Mouse (Mus musculus) limb, embryonic 15.5 days (tissue): ENCODE data around the gene Slc8a3. TPM values are rescaled to one million over a fixed set of nuclear protein-coding genes. Genes with fewer than 3 reads are reported as not detected.
"Not testable (repeated sequence)": the region's sequence is repeated elsewhere in the genome, so short reads cannot be mapped to it uniquely, and the experiment has no call there.

Experiments used
- ATAC-seq: fragments of 200-750 bp; cut with Nextera tagmentation; 2 replicates; pipeline ENCODE4 v1.8.0; 2017; ENCODE audit warnings: low read depth, moderate TSS enrichment; ENCODE audit not compliant: insufficient number of reproducible peaks, low FRiP score, low TSS enrichment
- H3K27ac ChIP-seq: fragments of 300-500 bp; sonication (generic); 2 replicates; pipeline ENCODE4 v1.5.1; 2015; ENCODE audit warnings: moderate library complexity, mild to moderate bottlenecking, inconsistent platforms
- H3K27me3 ChIP-seq: fragments of 300-500 bp; sonication (generic); 2 replicates; pipeline ENCODE4 v1.6.1; 2015; ENCODE audit warnings: inconsistent platforms
- H3K36me3 ChIP-seq: fragments of 300-500 bp; sonication (generic); 2 replicates; pipeline ENCODE4 v1.6.1; 2015; ENCODE audit warnings: inconsistent platforms
- H3K4me1 ChIP-seq: fragments of 300-500 bp; sonication (generic); 2 replicates; pipeline ENCODE4 v1.6.1; 2015; ENCODE audit warnings: inconsistent platforms
- H3K4me2 ChIP-seq: fragments of 300-500 bp; sonication (generic); 2 replicates; pipeline ENCODE4 v1.6.1; 2015; ENCODE audit warnings: mild to moderate bottlenecking, inconsistent platforms
- H3K4me3 ChIP-seq: fragments of 300-500 bp; sonication (generic); 2 replicates; pipeline ENCODE4 v1.5.1; 2015; ENCODE audit warnings: mild to moderate bottlenecking, inconsistent platforms
- H3K9ac ChIP-seq: fragments of 300-500 bp; sonication (generic); 2 replicates; pipeline ENCODE4 v1.6.1; 2015; ENCODE audit warnings: inconsistent platforms
- H3K9me3 ChIP-seq: fragments of 300-500 bp; sonication (generic); 2 replicates; pipeline ENCODE4 v1.6.1; 2016; ENCODE audit warnings: inconsistent platforms
- WGBS: fragments of 180-500 bp; shearing (Covaris S2); methylation state at CpG from one replicate; pipeline ENCODE4 v1.1.7; 2015; 5-methylcytosine and 5-hydroxymethylcytosine counted together
- polyA plus RNA-seq: library from polyadenylated mRNA; unstranded; fragments of >200 nt; fragmentation: Nextera tagmentation; extraction: Ambion mirVana; gene quantifications from 2 replicates; pipeline ENCODE4 v1.2.1, GENCODE M21; 2015

The Slc8a3 gene
- 2.9 and 3.5 TPM in 2 replicates for polyA plus RNA-seq

- peaks cover 18% of the 10 kb centered on the region for H3K4me1 ChIP-seq
Measured at GRCm38 (mm10) chr12:81332875-81333421, at the start of gene Slc8a3. Gene Slc8a3 (minus strand): TSS chr12:81333180.

GRCm38 (mm10) chr12:81379364-81379763, 46.4 kb upstream of the Slc8a3 start, which contains the start of gene Gm4787:
Gene Gm4787 (minus strand): TSS chr12:81379464.
- H3K36me3 ChIP-seq, H3K4me3 ChIP-seq, H3K27ac ChIP-seq, ATAC-seq, H3K9ac ChIP-seq, H3K4me1 ChIP-seq, H3K9me3 ChIP-seq, H3K4me2 ChIP-seq, H3K27me3 ChIP-seq: not testable (repeated sequence)
- WGBS, result 84% methylated on average over 1 of the region's 1 CpGs

More at GRCm38 (mm10) chr12:81332875-81333421, at the start of gene Slc8a3:
- H3K36me3 ChIP-seq, result no peaks in the 10 kb centered on the region
- H3K4me3 ChIP-seq, result peak within 1 kb of the TSS; percentile 57
- no peak; the same call in 1 of the 2 replicates for ATAC-seq
- no peaks in the 10 kb centered on the region for H3K9me3 ChIP-seq
- H3K27ac ChIP-seq, result peak within 1 kb of the TSS; percentile 43; the same call in 1 of the 2 replicates
- H3K4me2 ChIP-seq, result peak within 1 kb of the TSS; percentile 99
- peak within 1 kb of the TSS; percentile 65 for H3K9ac ChIP-seq
- peaks cover 35% of the 10 kb centered on the region for H3K27me3 ChIP-seq
- under 1% methylated on average over 47 of the region's 47 CpGs for WGBS

- no peak overlapping the region for H3K27ac ChIP-seq
- WGBS, result 66% methylated on average over 5 of the region's 5 CpGs
- no peak overlapping the region for H3K4me2 ChIP-seq
- H3K9ac ChIP-seq, result no peak overlapping the region
- no peak for ATAC-seq
- H3K9me3 ChIP-seq, result no peaks in the 10 kb centered on the region
- H3K36me3 ChIP-seq, result no peaks in the 10 kb centered on the region
- peaks cover 35% of the 10 kb centered on the region for H3K27me3 ChIP-seq
- peak overlapping the region; percentile 57; the same call in 1 of the 2 replicates for H3K4me3 ChIP-seq
- peaks cover 18% of the 10 kb centered on the region for H3K4me1 ChIP-seq
Measured at GRCm38 (mm10) chr12:81333841-81334240, 861 bp upstream of the Slc8a3 start.

- peaks cover 18% of the 10 kb centered on the region for H3K4me1 ChIP-seq
- H3K4me2 ChIP-seq, result peak overlapping the region; percentile 99
- peak overlapping the region; percentile 65 for H3K9ac ChIP-seq
- H3K4me3 ChIP-seq, result peak overlapping the region; percentile 57
- peaks cover 35% of the 10 kb centered on the region for H3K27me3 ChIP-seq
- no peaks in the 10 kb centered on the region for H3K9me3 ChIP-seq
- under 1% methylated on average over 54 of the region's 54 CpGs for WGBS
- H3K36me3 ChIP-seq, result no peaks in the 10 kb centered on the region
- H3K27ac ChIP-seq, result peak overlapping the region; percentile 43; the same call in 1 of the 2 replicates
- ATAC-seq, result 0 out of 2 replicates have a peak, but pooled peaks have one; percentile 13
Measured at GRCm38 (mm10) chr12:81331937-81332874, 774 bp downstream of the Slc8a3 start.

- no peak overlapping the region for H3K9ac ChIP-seq
- WGBS, result 32% methylated on average over 5 of the region's 5 CpGs
- no peak overlapping the region for H3K4me3 ChIP-seq
- H3K4me1 ChIP-seq, result peaks cover 18% of the 10 kb centered on the region
- no peaks in the 10 kb centered on the region for H3K9me3 ChIP-seq
- no peak for ATAC-seq
- peak overlapping the region; percentile 99 for H3K4me2 ChIP-seq
- peaks cover 35% of the 10 kb centered on the region for H3K27me3 ChIP-seq
- H3K36me3 ChIP-seq, result no peaks in the 10 kb centered on the region
- no peak overlapping the region for H3K27ac ChIP-seq
Measured at GRCm38 (mm10) chr12:81331046-81331638, 1.8 kb downstream of the Slc8a3 start.

GRCm38 (mm10) chr12:81324991-81325390, 8.0 kb downstream of the Slc8a3 start:
- no peaks in the 10 kb centered on the region for H3K36me3 ChIP-seq
- H3K27me3 ChIP-seq, result no peaks in the 10 kb centered on the region
- no peak overlapping the region for H3K4me2 ChIP-seq
- no peak overlapping the region for H3K9ac ChIP-seq
- no peak overlapping the region for H3K4me3 ChIP-seq
- H3K9me3 ChIP-seq, result no peaks in the 10 kb centered on the region
- 81% methylated on average over 3 of the region's 3 CpGs for WGBS
- H3K27ac ChIP-seq, result no peak overlapping the region
- no peak for ATAC-seq
- H3K4me1 ChIP-seq, result no peaks in the 10 kb centered on the region

- H3K4me3 ChIP-seq, result no peak overlapping the region
- no peak overlapping the region for H3K27ac ChIP-seq
- ATAC-seq, result no peak
- 86% methylated on average over 3 of the region's 3 CpGs for WGBS
- H3K9ac ChIP-seq, result no peak overlapping the region
- H3K27me3 ChIP-seq, result no peaks in the 10 kb centered on the region
- H3K9me3 ChIP-seq, result no peaks in the 10 kb centered on the region
- H3K4me1 ChIP-seq, result no peaks in the 10 kb centered on the region
- H3K36me3 ChIP-seq, result no peaks in the 10 kb centered on the region
- H3K4me2 ChIP-seq, result no peak overlapping the region
Measured at GRCm38 (mm10) chr12:81324116-81324515, 8.9 kb downstream of the Slc8a3 start.

GRCm38 (mm10) chr12:81321021-81321420, 12.0 kb downstream of the Slc8a3 start:
- Histone ChIP-seq H3K9ac (no peak overlapping the region), H3K9me3 (no peaks in the 10 kb centered on the region), H3K4me2 (no peak overlapping the region), H3K36me3 (no peaks in the 10 kb centered on the region), H3K27ac (no peak overlapping the region), H3K4me1 (no peaks in the 10 kb centered on the region), H3K4me3 (no peak overlapping the region), H3K27me3 (no peaks in the 10 kb centered on the region)
- ATAC-seq, result no peak
- 86% methylated on average over 1 of the region's 1 CpGs for WGBS

- no peak overlapping the region for H3K4me2 ChIP-seq
- no peak for ATAC-seq
Measured at GRCm38 (mm10) chr12:81317811-81318210, 15.2 kb downstream of the Slc8a3 start.

GRCm38 (mm10) chr12:81315953-81316352, 17.0 kb downstream of the Slc8a3 start:
- Histone ChIP-seq H3K27ac (no peak overlapping the region), H3K36me3 (no peaks in the 10 kb centered on the region), H3K4me2 (no peak overlapping the region), H3K4me1 (no peaks in the 10 kb centered on the region), H3K27me3 (no peaks in the 10 kb centered on the region), H3K9ac (no peak overlapping the region), H3K4me3 (no peak overlapping the region), H3K9me3 (no peaks in the 10 kb centered on the region)
- WGBS, result 93% methylated on average over 5 of the region's 5 CpGs
- no peak for ATAC-seq

More at GRCm38 (mm10) chr12:81317811-81318210, 15.2 kb downstream of the Slc8a3 start:
- Histone ChIP-seq H3K9ac (no peak overlapping the region), H3K4me3 (no peak overlapping the region), H3K27ac (no peak overlapping the region), H3K9me3 (no peaks in the 10 kb centered on the region), H3K4me1 (no peaks in the 10 kb centered on the region), H3K36me3 (no peaks in the 10 kb centered on the region), H3K27me3 (no peaks in the 10 kb centered on the region)
- 60% methylated on average over 2 of the region's 2 CpGs for WGBS

GRCm38 (mm10) chr12:81303626-81304025, 29.4 kb downstream of the Slc8a3 start:
- no peak for ATAC-seq
- no peak overlapping the region for H3K27ac ChIP-seq
- no peaks in the 10 kb centered on the region for H3K4me1 ChIP-seq
- H3K36me3 ChIP-seq, result no peaks in the 10 kb centered on the region
- H3K4me3 ChIP-seq, result no peak overlapping the region
- H3K9ac ChIP-seq, result no peak overlapping the region
- H3K27me3 ChIP-seq, result no peaks in the 10 kb centered on the region
- H3K4me2 ChIP-seq, result no peak overlapping the region
- WGBS, result 75% methylated on average over 5 of the region's 5 CpGs
- no peaks in the 10 kb centered on the region for H3K9me3 ChIP-seq
